In genomic region chr8:39268970-39269497, GRCm38 (mm10) we compare ENCODE assay signal across 12 mouse cellular contexts.
A peak's percentile ranks its signal among the peaks of the same experiment; 100 is the strongest.
DNase-seq lines count a peak whose midpoint lies in the region; ATAC-seq and TF ChIP-seq lines count a peak whose summit lies in the region.
"Had no signal": no experiment of that assay in that cellular context is flagged by ENCODE, and none has a peak within 500 bp of the region (broad histone marks: within the 10 kb centered on the region; RNA-seq: fewer than 3 reads in every experiment).

No protein-coding gene starts in this region.

- H3K27me3 ChIP-seq in cerebellum, adult 2 months (ENCODE audit: control insufficient read depth, insufficient read depth, low read length), result no peaks in the 10 kb centered on the region
- no peaks in the 10 kb centered on the region for H3K27me3 ChIP-seq in liver, embryonic 12.5 days (replicated peaks)
- no peaks in the 10 kb centered on the region for H3K27me3 ChIP-seq in heart, adult 2 months (ENCODE audit: control insufficient read depth, insufficient read depth, low read length)
- H3K27me3 ChIP-seq: embryonic facial prominence, embryonic 13.5 days; limb, embryonic 15.5 days had no signal

- intact Hi-C loops in heart, adult 2 months (cut with DNase I), result no loop called here

- no peaks in the 10 kb centered on the region for H3K36me3 ChIP-seq in liver, embryonic 12.5 days
- H3K36me3 ChIP-seq in heart, adult 2 months (ENCODE audit: control insufficient read depth, insufficient read depth, low read length), result no peaks in the 10 kb centered on the region
- H3K36me3 ChIP-seq: embryonic facial prominence, embryonic 13.5 days; limb, embryonic 15.5 days had no signal

- WGBS in cerebellum, adult 2 months, result 60% methylated on average over 5 of the region's 5 CpGs
- 49% methylated on average over 5 of the region's 5 CpGs for WGBS in liver, embryonic 12.5 days (ENCODE audit: insufficient replicate concordance)
- WGBS in heart, adult 2 months, result 35% methylated on average over 5 of the region's 5 CpGs

- no peak overlapping the region for H3K4me3 ChIP-seq in cerebellum, adult 2 months (replicated peaks; ENCODE audit: insufficient read depth, low read depth, low read length)
- no peak overlapping the region for H3K4me3 ChIP-seq in liver, embryonic 12.5 days
- H3K4me3 ChIP-seq in heart, adult 2 months, result no peak overlapping the region
- H3K4me3 ChIP-seq: embryonic facial prominence, embryonic 13.5 days; limb, embryonic 15.5 days had no signal

- no peak overlapping the region for H3K4me2 ChIP-seq in liver, embryonic 12.5 days
- H3K4me2 ChIP-seq: embryonic facial prominence, embryonic 13.5 days; limb, embryonic 15.5 days had no signal

- no peaks in the 10 kb centered on the region for H3K79me2 ChIP-seq in heart, adult 2 months (replicated peaks; ENCODE audit: control insufficient read depth, insufficient read depth, low read length)

- TF ChIP-seq CTCF in cerebellum, adult 2 months (IDR thresholded peaks at IDR 0.05; ENCODE audit: borderline replicate concordance, insufficient read depth, low read depth, low read length), result no peak
- TF ChIP-seq CTCF in heart, adult 2 months (IDR thresholded peaks at IDR 0.05), result no peak

- no peaks in the 10 kb centered on the region for H3K4me1 ChIP-seq in cerebellum, adult 2 months (ENCODE audit: control insufficient read depth, insufficient read depth, low read length)
- H3K4me1 ChIP-seq in liver, embryonic 12.5 days, result no peaks in the 10 kb centered on the region
- H3K4me1 ChIP-seq in heart, adult 2 months (ENCODE audit: control insufficient read depth, insufficient read depth, low read length), result no peaks in the 10 kb centered on the region
- H3K4me1 ChIP-seq: embryonic facial prominence, embryonic 13.5 days; limb, embryonic 15.5 days had no signal

- TF ChIP-seq EP300 in heart, adult 2 months (IDR thresholded peaks at IDR 0.05; ENCODE audit: insufficient read depth, low read depth, low read length), result no peak

- no peak overlapping the region for H3K9ac ChIP-seq in liver, embryonic 12.5 days
- H3K9ac ChIP-seq in heart, adult 2 months (ENCODE audit: low read depth, low read length), result no peak overlapping the region
- H3K9ac ChIP-seq: embryonic facial prominence, embryonic 13.5 days; limb, embryonic 15.5 days had no signal

- ATAC-seq in cerebellum, adult (ENCODE audit: insufficient number of reproducible peaks, low FRiP score, low TSS enrichment), result no peak
- peak; percentile 67; the same call in 1 of the 2 replicates for ATAC-seq in frontal cortex, adult (ENCODE audit: low TSS enrichment)
- no peak for ATAC-seq in liver, embryonic 12.5 days
- ATAC-seq: hindbrain, embryonic 16.5 days had no signal

- TF ChIP-seq POLR2A in cerebellum, adult 2 months (IDR thresholded peaks at IDR 0.05; ENCODE audit: borderline replicate concordance, insufficient read depth, low read length), result no peak
- TF ChIP-seq POLR2A in heart, adult 2 months (IDR thresholded peaks at IDR 0.05; ENCODE audit: insufficient read depth, low read depth, low read length), result no peak

- H3K27ac ChIP-seq in cerebellum, adult 2 months (ENCODE audit: insufficient read depth, low read length), result no peak overlapping the region
- no peak overlapping the region for H3K27ac ChIP-seq in liver, embryonic 12.5 days
- H3K27ac ChIP-seq in heart, adult 2 months, result no peak overlapping the region
- H3K27ac ChIP-seq: embryonic facial prominence, embryonic 13.5 days; kidney, postnatal 0 days; limb, embryonic 15.5 days had no signal

- peak; percentile 10 to 14 for DNase-seq in cerebellum, adult 2 months
- peak; percentile 39 to 46 for DNase-seq in left cerebral cortex, adult 18-20 months (ENCODE audit: low spot score in 2 of 2)
- peak; percentile 35 to 46 for DNase-seq in right cerebral cortex, adult 2 months (ENCODE audit: low spot score in 2 of 2)
- DNase-seq in adrenal gland, postnatal 10 days, result no peak
- no peak for DNase-seq in heart, adult 2 months

- H3K9me3 ChIP-seq in liver, embryonic 12.5 days (replicated peaks), result no peaks in the 10 kb centered on the region
- H3K9me3 ChIP-seq: embryonic facial prominence, embryonic 13.5 days; limb, embryonic 15.5 days had no signal

Comparison
In these comparisons a context has a peak if more than half of its experiments do, and no peak if none do; other contexts are left out.
1. DNase-seq: peak in cerebellum, adult 2 months (2 of 2), left cerebral cortex, adult 18-20 months (2 of 2) and right cerebral cortex, adult 2 months (2 of 2); none in adrenal gland, postnatal 10 days (single experiment) and heart, adult 2 months (0 of 2).